Mouse (Mus musculus) large intestine, adult 2 months (tissue): Measurements from ENCODE around the gene Hspb6. TPM values are rescaled to one million over a fixed set of nuclear protein-coding genes. Genes with fewer than 3 reads are reported as not detected.

Experiments
- DNase-seq: peaks from one replicate; pipeline ENCODE4 v3.0.0-alpha.2; 2012; ENCODE audit warnings: low read depth, low spot score
- WGBS: fragments of 180-500 bp; shearing (Covaris S2); methylation state at CpG from one replicate; pipeline ENCODE4 v1.1.7; 2018; 5-methylcytosine and 5-hydroxymethylcytosine counted together
- polyA plus RNA-seq: library from polyadenylated mRNA; depleted of rRNA; stranded (reverse); fragments of >200 nt; gene quantifications from 2 replicates; pipeline ENCODE4 v1.2.3, GENCODE M21; 2012

Gene Hspb6
- polyA plus RNA-seq, 1 experiment: 84.8 TPM

DNA sequence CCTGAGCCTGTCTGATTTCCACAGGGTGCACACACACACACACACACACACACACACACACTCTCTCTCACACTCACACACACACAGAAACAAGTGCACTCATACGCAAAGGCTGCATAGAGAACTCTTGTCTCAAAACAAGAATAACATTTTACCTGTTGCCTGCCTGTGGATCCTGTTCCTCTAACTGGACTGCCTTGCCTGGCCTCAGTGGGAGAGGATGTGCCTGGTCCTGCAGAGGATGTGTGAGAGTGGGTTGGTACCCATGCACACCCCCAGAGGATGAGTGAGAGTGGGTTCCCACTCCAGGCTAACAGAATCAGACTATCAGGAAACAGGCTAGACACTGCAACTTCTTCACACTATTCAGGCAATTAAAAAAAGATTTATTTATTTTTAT, 1.4 kb upstream of the Hspb6 start:
- no peak for DNase-seq
- WGBS: 97% methylated on average over 1 of the region's 1 CpGs

DNA sequence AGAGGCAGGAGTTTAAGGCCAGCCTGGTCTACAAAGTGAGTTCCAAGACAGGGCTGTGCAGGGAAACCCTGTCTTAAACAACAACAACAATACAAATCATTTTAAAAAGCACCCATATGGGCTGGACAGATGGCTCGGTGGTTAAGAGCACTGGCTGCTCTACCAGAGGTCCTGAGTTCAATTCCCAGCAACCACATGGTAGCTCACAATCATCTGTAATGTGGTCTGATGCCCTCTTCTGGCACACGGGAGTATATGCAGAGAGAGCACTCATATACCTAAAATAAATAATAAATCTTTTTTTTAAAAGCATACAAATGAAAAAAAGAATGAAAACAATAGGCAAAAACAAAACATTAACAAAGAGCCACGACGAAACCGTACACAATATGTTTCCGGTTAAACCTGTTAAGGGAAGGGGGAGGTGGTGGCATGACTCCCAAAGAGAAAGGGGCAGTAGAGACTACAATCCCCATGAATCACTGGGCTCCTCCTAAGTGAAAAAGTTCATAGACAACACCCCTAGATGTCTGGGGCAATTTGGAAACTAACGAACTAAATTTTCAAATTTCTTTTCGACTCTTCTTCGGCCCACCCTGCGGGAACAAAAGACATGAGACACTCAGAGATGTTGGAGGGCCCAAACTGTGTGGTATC, 405 bp upstream of the Hspb6 start:
- DNase-seq: no peak
- 2% methylated on average over 10 of the region's 10 CpGs for WGBS

DNA sequence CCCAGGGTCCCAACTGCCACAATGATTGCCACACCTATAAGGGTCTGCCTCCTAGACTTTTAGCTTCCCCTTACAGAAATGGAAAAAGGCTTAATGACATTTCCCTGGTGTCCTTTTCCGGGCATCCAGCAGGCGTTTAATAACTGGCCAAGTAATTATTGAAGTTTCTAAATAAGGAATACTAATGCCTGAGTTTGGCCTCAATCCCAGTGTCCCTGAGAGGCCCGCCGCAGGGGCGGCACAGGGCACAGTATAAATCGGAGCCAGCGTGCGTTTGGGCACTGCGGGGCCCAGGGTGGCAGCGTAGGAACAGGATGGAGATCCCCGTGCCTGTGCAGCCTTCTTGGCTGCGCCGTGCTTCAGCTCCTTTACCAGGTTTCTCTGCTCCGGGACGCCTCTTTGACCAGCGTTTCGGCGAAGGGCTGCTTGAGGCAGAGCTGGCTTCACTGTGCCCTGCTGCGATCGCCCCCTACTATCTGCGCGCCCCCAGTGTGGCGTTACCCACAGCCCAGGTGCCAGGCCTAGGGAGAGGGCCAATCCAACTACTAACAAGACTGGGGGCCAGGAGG, 1.1 kb downstream of the Hspb6 start:
- no peak for DNase-seq
- WGBS: 2% methylated on average over 23 of the region's 23 CpGs

DNA sequence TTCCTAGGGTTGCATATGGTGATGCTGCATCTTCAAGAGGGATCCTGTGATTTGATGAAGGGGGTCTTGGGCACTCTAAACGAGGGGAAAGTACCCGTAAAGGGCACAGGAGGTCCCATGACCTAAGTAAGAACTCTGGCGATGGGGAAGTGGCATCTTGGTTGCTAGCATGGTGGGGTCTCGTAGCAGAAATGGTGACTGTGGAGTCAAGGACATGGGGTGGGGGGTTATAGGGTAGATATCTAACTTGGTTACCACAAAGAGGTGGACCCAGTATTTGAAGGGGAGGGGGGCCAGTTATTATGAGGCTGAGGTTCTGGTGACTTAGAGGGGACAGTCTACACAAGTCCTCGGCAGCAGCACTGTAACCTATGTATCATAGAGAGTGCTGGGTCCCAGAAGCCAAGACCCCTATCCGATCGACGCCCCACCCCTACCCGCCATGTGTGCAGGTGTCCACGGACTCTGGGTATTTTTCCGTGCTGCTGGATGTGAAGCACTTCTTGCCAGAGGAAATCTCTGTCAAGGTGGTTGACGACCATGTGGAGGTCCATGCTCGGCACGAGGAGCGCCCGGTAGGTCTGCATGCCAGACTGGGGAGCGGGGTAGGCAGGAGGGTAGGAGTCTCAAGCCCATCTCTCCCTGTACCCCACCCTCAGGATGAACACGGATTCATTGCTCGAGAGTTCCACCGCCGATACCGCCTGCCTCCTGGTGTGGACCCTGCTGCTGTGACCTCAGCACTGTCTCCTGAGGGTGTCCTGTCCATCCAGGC, 2.0 kb downstream of the Hspb6 start:
- WGBS: 81% methylated on average over 22 of the region's 22 CpGs
- no peak for DNase-seq

DNA sequence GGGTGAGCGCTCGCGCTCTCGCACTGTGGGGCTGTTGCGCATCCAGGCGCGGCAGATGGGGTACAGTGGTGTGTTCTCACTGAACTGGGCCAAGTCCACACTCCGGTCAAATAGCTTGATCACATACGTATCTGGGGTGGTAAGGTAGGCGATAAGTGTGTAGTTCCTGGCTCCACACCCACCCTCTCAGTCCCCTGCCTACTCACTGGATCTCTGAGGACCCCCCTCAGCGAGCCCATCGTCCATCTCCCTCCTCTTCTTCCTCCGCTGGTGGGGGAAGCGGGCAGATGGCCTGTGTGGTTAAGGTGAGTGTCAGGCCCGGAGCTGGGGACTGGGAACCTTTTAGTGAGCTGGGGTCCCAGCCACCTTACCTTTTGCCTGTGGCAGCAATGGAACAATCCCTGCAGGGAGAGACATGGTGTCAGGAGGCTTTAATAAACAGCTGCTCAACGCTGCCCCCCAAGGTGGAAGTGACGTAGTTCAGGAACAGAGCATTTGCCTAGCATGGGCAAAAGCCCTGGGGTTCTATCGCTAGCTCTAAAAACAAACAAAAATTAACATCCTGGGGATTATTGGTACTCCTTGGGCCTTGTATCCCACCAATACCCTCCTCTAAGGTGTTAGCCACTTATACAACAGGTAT, 5.0 kb downstream of the Hspb6 start:
- 92% methylated on average over 18 of the region's 18 CpGs for WGBS
- no peak for DNase-seq

DNA sequence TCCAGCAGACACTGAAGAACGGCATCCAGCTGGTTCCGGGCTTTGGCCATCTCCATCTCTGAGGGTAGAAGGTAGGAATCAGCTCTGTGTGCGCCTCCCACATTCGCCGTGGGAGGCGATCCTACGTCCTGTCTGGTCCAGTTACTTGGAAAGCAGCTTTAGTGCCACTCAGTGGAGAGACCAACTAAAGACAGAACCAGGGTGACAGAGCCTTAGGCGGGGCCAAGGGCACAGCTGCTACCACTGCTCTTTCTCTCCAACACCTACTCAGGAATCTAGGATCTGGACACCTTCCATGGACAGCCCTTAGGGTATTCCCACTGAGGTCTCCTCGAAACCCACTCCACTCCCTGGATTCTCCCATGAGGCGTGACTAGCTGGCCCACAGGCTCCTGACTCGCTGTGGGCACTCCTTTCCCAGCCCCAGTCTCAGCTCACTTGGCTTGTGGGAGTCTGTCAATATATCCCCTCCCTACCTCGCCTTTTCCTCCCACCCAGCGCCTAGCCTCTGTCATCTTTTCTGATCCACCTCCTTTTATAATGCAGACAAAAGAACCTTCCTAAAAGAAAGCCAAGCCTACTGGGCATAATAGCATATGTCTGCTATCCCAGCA, 6.0 kb downstream of the Hspb6 start:
- no peak for DNase-seq
- 73% methylated on average over 13 of the region's 13 CpGs for WGBS

DNA sequence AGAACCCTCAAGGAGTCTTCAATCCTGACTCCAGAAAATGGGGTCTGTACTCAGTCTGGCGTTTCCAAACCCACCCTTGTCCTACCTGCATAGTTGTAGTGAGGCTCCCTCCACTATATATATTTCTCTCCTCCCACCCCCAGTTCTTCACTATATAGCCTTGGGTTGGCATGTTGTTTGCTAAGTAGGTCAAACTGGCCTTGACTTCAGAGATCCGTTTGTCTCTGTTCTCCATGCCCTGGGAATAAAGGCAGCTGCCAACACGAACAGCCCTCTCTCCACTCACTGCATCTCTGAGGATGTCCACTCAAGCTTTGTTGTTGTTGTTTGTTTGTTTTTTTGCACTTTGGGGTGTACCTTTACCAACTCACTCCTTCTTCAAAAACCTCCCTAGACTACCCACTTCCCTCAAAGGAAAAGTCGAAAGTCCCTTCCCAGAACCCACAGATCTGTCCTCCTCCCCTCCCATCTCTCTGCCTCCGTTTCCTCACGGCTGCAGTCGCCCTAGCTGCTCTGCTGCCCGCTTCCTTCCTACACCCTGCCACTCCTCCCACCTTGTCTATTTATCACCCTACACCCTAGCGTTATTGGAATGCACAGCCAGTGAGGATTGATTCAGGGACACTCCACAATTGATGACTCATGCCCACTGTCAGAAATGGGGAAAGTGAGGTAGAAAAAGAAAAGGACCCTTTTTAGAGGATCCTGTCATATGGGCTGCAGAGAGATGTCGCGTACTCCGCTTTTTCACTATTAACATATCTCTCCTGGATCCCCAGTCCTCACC, 6.9 kb downstream of the Hspb6 start:
- no peak for DNase-seq
- 6% methylated on average over 12 of the region's 12 CpGs for WGBS

DNA sequence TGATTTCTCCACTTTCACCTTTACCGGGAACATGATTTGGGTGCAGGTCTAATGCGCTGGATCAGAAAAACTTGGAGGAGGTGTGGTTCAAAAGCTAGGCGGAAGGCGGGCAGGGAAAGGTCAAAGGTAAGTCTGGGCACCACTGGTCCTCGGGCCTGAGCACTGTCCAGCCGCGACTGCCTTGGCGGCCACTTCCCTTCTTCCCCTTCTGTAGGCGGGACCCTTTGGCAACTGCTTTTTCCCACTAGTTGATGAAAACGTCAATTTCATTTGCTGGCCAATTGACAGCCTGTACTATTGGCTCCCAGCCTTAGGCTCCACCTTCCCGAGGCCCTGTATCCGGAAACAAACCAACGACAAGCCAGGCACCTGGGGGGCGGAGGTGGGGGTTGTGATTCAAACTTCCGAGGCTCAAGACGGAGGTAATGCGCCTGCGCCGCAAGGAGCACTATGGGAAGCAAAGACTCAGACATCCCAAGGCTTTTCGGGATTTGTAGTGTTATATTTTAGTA, 7.5 kb downstream of the Hspb6 start, which contains the start of gene Lin37:
TSS of gene Lin37 (minus strand) at position 396 of the 512 bp plus-strand sequence.
- WGBS: under 1% methylated on average over 20 of the region's 20 CpGs
- peak; percentile 97 for DNase-seq

DNA sequence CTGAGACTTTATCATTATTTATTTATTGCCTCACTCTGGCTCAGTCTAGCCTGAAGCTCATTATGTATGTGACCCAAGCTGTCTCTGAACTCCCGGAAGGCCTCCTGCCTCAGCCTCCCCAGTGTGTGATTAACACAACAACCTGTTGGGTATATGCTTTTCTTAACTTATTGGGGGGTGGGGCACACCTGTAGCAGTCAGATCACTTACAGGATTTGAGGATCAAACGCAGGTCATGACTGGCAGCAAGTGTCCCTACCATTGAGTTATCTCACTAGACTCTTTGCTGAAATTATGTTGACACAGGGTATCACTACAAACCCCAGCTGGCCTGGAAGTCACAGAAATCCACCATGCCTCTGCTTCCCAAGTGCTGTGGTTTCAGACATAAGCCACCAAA, 8.3 kb downstream of the Hspb6 start:
- 60% methylated on average over 2 of the region's 2 CpGs for WGBS
- no peak for DNase-seq

DNA sequence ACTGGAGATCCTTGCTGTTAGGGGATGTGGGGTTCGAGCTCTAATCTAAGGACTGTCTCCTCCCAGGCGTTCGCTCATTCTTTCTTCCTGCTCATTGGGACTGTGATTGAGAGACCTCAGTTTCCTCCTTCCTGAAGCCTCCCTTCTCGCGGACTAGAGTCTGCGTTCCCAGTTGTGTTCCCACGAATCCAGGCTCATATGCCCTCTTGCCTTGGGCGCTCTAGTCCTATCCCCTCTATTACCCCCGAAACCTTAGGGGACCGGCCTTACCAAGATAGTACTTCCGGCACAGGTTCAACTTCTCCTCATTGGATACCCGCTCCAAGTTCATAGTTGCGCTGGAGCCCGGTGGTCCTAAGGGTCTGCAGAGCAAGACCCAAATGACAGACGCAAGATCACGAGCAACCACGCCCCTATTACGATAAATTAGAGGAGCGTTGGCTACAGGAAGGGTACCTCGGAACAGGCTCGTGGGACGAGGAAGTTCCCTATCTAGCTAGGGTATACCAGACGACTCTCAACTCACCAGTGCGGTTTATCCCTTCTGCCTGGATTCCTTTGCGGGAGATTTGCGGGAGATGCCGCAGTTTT, 10.6 kb downstream of the Hspb6 start:
- no peak for DNase-seq
- under 1% methylated on average over 27 of the region's 27 CpGs for WGBS

DNA sequence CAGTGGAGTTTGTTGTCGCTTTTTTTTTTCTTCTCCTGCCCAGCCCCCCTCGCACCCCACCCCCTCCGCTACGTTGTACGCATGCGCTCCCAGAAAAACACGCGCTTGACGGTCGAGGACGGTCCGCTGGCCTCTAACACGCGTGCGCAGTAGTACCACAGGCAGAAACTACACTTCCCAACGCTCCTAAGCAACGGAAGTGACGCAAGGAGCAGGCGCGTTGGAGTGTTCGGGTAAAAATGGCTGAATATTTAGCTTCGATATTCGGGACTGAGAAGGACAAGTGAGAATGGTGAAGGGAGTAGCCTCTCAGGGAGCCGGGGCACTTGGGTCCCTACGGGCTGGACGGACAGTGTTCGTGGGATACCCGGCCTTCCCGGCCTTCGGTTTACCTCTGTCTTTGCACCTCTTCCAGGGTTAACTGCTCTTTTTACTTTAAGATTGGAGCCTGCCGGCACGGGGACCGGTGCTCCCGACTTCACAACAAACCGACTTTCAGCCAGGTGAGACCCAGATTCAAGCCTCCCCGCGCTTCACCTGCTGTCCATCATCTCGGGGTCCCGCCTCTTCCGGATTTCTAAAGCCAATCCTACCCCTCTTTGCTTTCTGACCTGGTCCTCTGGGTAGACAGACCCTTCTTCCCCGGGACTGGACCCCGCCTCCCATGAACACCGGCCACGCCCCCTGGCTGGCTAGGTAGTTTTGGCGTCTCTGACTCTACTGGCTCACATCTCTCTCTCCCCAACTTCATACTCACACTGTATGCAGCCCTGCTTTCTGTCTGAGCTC, 11.3 kb downstream of the Hspb6 start, which contains the start of the genes U2af1l4, Gm49396 and Psenen:
TSS of gene U2af1l4 (plus strand) at position 185 of the 789 bp plus-strand sequence.
TSS of gene Gm49396 (plus strand) at position 228 of the 789 bp plus-strand sequence.
TSS of gene Psenen (minus strand) at position 511 of the 789 bp plus-strand sequence.
- peak; percentile 94 for DNase-seq
- under 1% methylated on average over 45 of the region's 45 CpGs for WGBS

DNA sequence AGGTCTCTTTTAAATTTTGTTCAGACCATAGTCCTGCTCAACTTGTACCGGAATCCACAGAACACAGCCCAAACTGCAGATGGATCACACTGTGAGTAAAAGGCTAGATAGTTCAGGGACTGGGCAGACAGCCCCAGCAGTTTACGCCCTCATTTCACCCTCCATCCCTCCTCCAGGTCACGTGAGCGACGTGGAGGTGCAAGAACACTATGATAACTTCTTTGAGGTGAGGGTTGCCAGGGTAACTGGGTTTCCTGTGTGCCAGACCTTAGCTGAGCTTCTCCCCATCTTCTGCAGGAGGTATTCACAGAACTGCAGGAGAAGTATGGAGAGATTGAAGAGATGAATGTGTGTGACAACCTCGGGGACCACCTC, 11.9 kb downstream of the Hspb6 start:
- 17% methylated on average over 6 of the region's 6 CpGs for WGBS
- DNase-seq: no peak

DNA sequence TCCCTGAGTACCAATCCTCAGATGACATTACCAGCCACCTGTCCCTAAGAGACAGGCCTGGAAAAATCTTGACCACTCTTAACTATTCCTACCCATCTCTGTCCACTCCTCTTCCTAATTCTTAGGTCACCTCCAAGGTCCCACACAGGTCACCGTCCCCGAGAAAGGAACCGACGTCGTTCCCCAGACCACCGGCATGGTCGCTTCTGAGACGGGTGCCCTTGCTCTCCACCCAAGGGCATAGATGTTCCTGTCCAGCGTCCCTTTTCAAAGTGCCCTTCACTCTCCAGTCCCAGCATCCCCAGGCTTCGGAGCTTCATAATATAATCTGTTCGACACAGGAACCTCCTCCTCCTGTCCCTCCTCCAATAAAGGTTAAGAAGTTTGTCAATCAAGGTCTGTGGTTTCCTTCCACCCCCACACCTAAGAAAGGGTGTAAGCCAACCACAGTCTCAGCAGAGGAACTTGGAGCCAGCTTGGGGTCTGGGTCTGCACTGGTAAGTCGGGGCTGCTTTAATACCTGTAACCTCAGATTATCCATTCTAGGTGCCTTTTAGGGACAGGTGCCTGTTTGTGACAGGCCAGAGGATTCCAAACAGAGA, 13.1 kb downstream of the Hspb6 start, which contains the start of gene Igflr1:
TSS of gene Igflr1 (plus strand) at position 458 of the 602 bp plus-strand sequence.
- no peak for DNase-seq
- WGBS: 95% methylated on average over 12 of the region's 12 CpGs

DNA sequence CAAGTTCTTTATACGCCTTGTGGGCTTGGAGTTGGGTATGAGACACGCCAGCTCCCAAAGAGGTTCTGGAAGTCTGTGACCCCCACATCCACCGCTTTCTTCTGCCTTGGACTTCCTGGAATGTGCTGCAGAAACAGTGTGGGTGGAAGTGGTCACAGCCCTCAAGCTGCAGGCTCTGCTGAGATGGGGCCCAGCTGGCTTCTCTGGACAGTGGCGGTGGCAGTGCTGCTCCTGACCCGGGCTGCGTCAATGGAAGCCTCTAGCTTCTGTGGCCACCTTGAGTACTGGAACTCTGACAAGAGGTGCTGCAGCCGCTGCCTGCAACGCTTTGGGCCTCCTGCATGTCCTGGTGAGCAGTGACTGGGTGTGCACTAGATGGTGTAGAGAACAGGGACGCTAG, 14.1 kb downstream of the Hspb6 start:
- 79% methylated on average over 9 of the region's 9 CpGs for WGBS
- DNase-seq: no peak

DNA sequence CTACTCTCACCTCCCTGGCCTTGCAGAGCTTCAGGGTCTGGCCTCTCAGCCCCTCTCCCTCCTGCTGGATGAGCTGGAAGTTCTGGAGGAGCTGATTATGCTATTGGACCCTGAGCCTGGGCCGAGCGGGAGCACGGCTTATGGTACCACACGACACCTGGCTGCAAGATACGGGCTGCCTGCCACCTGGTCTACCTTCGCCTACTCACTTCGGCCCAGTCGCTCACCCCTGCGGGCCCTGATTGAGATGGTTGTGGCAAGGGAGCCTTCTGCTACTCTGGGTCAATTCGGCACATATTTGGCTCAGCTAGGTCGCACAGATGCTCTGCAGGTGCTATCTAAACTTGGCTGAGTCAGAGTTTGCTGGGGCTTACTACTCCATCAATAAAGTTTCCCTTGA, 15.6 kb downstream of the Hspb6 start:
- WGBS: 86% methylated on average over 11 of the region's 11 CpGs
- no peak for DNase-seq

DNA sequence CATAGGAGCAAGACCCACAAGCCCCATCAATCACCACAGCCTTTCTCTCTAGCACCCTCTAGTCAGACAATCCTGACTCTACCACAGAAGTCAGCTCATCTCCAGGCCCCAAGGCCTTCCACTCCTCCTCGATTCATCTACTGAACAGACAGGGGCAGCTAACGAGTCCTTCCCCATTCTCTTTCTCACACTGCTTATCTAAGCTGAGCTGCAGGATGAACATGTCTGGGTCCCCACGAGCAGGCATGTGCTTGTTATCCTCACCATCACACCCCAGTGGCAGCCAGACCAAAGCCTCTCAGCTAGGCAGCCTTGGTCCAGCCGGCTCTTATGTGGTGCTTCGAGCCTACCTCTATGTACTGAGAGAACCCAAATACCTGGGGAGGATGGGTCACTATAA, 20.4 kb downstream of the Hspb6 start:
- 76% methylated on average over 5 of the region's 5 CpGs for WGBS
- DNase-seq: no peak

DNA sequence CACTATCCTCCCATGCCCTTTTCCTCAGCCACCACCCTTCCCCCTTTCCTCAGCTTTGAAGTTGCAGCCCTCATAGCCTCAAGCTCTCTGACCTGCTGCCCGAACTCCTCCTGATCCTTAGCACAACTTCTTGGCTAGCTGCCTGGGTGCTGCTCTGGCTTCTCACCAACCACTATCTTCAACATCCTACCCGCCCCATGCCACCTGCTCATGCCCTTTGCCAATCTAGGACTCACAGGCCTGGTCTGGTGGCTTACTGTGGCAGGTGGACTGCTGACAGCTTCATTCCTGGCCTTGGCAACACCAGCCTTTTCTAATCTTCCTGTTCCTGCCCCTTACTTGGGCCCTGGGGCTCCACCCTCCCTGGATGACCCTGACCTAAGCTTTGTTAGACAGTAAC, 21.0 kb downstream of the Hspb6 start:
- no peak for DNase-seq
- WGBS: 28% methylated on average over 2 of the region's 2 CpGs
